In the genomic region with DNA sequence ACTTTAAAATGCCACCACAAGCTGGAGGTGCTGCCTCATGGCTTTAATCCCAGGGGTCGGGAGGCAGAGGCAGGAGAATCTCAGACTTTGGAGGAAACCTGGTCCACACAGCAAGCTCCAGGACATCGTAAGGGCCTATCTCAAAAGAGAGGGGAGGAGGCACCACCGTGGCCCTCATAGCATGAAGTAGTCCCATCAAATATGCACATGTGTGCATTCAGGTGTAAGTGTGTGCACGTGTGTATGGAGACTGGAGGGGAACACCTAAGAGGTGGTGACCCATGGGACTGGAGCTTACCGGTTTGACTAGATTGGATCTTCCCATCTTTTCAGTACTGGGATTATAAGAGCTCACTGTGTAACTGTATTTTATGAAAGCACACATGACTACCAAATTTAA, we compare ENCODE assay signal across 19 mouse cellular contexts. TPM values are rescaled to one million over a fixed set of nuclear protein-coding genes. Genes with fewer than 3 reads are reported as not detected.
DNase-seq lines count a peak whose midpoint lies in the region; ATAC-seq and TF ChIP-seq lines count a peak whose summit lies in the region.
"Had no signal": no experiment of that assay in that cellular context is flagged by ENCODE, and none has a peak within 500 bp of the region (broad histone marks: within the 10 kb centered on the region; RNA-seq: fewer than 3 reads in every experiment).

No protein-coding gene starts in this region.

- no peak for TF ChIP-seq CTCF in heart, postnatal 0 days (IDR thresholded peaks at IDR 0.05; ENCODE audit: low read depth)
- no peak for TF ChIP-seq CTCF in heart, adult 2 months (IDR thresholded peaks at IDR 0.05)
- TF ChIP-seq CTCF in layer of hippocampus, adult 2 months (conservative IDR thresholded peaks at IDR 0.05) = no peak

- WGBS in heart, postnatal 0 days = 90% methylated on average over 5 of the region's 5 CpGs
- 85% methylated on average over 5 of the region's 5 CpGs for WGBS in heart, adult 2 months
- 85% methylated on average over 5 of the region's 5 CpGs for WGBS in limb, embryonic 13.5 days

- no peak overlapping the region for H3K4me2 ChIP-seq in heart, postnatal 0 days (ENCODE audit: low read depth, low read length)
- no peak overlapping the region for H3K4me2 ChIP-seq in limb, embryonic 13.5 days (replicated peaks)
- H3K4me2 ChIP-seq: heart, embryonic 11.5 days; hindbrain, embryonic 15.5 days; liver, embryonic 15.5 days; midbrain, embryonic 13.5 days had no signal

- no peaks in the 10 kb centered on the region for H3K9me3 ChIP-seq in heart, postnatal 0 days (replicated peaks; ENCODE audit: control insufficient read depth, low read length)
- no peaks in the 10 kb centered on the region for H3K9me3 ChIP-seq in limb, embryonic 13.5 days
- H3K9me3 ChIP-seq: hindbrain, embryonic 15.5 days; liver, embryonic 15.5 days; midbrain, embryonic 13.5 days had no signal

- H3K9ac ChIP-seq in heart, postnatal 0 days (replicated peaks; ENCODE audit: low read depth, low read length) = no peak overlapping the region
- no peak overlapping the region for H3K9ac ChIP-seq in heart, adult 2 months (ENCODE audit: low read depth, low read length)
- no peak overlapping the region for H3K9ac ChIP-seq in limb, embryonic 13.5 days
- H3K9ac ChIP-seq: hindbrain, embryonic 15.5 days; liver, embryonic 15.5 days; midbrain, embryonic 13.5 days had no signal

- TF ChIP-seq POLR2A in heart, adult 2 months (IDR thresholded peaks at IDR 0.05; ENCODE audit: insufficient read depth, low read depth, low read length) = no peak

- H3K4me3 ChIP-seq in heart, postnatal 0 days (ENCODE audit: low read depth, low read length) = no peak overlapping the region
- H3K4me3 ChIP-seq in heart, adult 2 months = no peak overlapping the region
- no peak overlapping the region for H3K4me3 ChIP-seq in layer of hippocampus, adult 2 months
- H3K4me3 ChIP-seq in limb, embryonic 13.5 days = no peak overlapping the region
- H3K4me3 ChIP-seq: hindbrain, embryonic 15.5 days; liver, embryonic 15.5 days; midbrain, embryonic 13.5 days had no signal

- peaks cover 26% of the 10 kb centered on the region for H3K4me1 ChIP-seq in heart, postnatal 0 days (ENCODE audit: control insufficient read depth, insufficient read depth)
- H3K4me1 ChIP-seq in heart, adult 2 months (ENCODE audit: control insufficient read depth, insufficient read depth, low read length) = peaks cover 10% of the 10 kb centered on the region
- peaks cover 26% of the 10 kb centered on the region for H3K4me1 ChIP-seq in limb, embryonic 13.5 days
- H3K4me1 ChIP-seq: hindbrain, embryonic 15.5 days; midbrain, embryonic 13.5 days had no signal

- ATAC-seq in heart, postnatal 0 days (ENCODE audit: insufficient read depth, low read depth) = no peak
- no peak for ATAC-seq in limb, embryonic 13.5 days (ENCODE audit: low FRiP score, low read depth)
- no peak for ATAC-seq in monocyte, adult 5-6 weeks (replicated peaks; ENCODE audit: insufficient number of reproducible peaks, low FRiP score, low TSS enrichment, poor library complexity, severe bottlenecking)
- ATAC-seq: forebrain, embryonic 16.5 days; intestine, embryonic 16.5 days; midbrain, embryonic 13.5 days had no signal

- H3K79me2 ChIP-seq in heart, adult 2 months (replicated peaks; ENCODE audit: control insufficient read depth, insufficient read depth, low read length) = no peaks in the 10 kb centered on the region

- no peak for DNase-seq in heart, postnatal 0 days (ENCODE audit: low spot score)
- no peak for DNase-seq in heart, adult 2 months
- DNase-seq in layer of hippocampus, adult 2 months (ENCODE audit: low spot score in 2 of 2) = no peak
- DNase-seq in layer of hippocampus, adult 18-20 months (ENCODE audit: low spot score in 2 of 2) = no peak
- peak; percentile 12 for DNase-seq in adipocyte (ENCODE audit: low spot score)
- DNase-seq: cerebellum, adult 8-10 months; layer of hippocampus, postnatal 36 days; left cerebral cortex, postnatal 4 days; right cerebral cortex, postnatal 14 days; spleen, adult 18-20 months; thymus, adult 2 months had no signal

- H3K36me3 ChIP-seq in heart, postnatal 0 days (replicated peaks; ENCODE audit: control insufficient read depth, insufficient read depth, low read length) = peaks cover 7% of the 10 kb centered on the region; the same call in 1 of the 2 replicates
- H3K36me3 ChIP-seq in heart, adult 2 months (ENCODE audit: control insufficient read depth, insufficient read depth, low read length) = no peaks in the 10 kb centered on the region
- peaks cover 40% of the 10 kb centered on the region for H3K36me3 ChIP-seq in limb, embryonic 13.5 days
- H3K36me3 ChIP-seq: hindbrain, embryonic 15.5 days; liver, embryonic 15.5 days had no signal

- intact Hi-C loops in heart, adult 2 months (cut with DNase I) = no loop called here

- TF ChIP-seq EP300 in heart, postnatal 0 days (IDR thresholded peaks at IDR 0.05; ENCODE audit: low read depth) = no peak
- TF ChIP-seq EP300 in heart, adult 2 months (IDR thresholded peaks at IDR 0.05; ENCODE audit: insufficient read depth, low read depth, low read length) = no peak

- H3K27me3 ChIP-seq in heart, postnatal 0 days (ENCODE audit: control insufficient read depth, insufficient read depth, low read length) = no peaks in the 10 kb centered on the region
- no peaks in the 10 kb centered on the region for H3K27me3 ChIP-seq in heart, adult 2 months (ENCODE audit: control insufficient read depth, insufficient read depth, low read length)
- no peaks in the 10 kb centered on the region for H3K27me3 ChIP-seq in limb, embryonic 13.5 days
- H3K27me3 ChIP-seq: hindbrain, embryonic 15.5 days; liver, embryonic 15.5 days; midbrain, embryonic 13.5 days had no signal

- peak overlapping the region; percentile 66; the same call in 1 of the 2 replicates for H3K27ac ChIP-seq in heart, postnatal 0 days (ENCODE audit: low read depth)
- no peak overlapping the region for H3K27ac ChIP-seq in heart, adult 2 months
- peak overlapping the region; percentile 76 for H3K27ac ChIP-seq in layer of hippocampus, adult 2 months
- H3K27ac ChIP-seq in limb, embryonic 13.5 days = peak overlapping the region; percentile 48
- H3K27ac ChIP-seq: hindbrain, embryonic 15.5 days; liver, embryonic 15.5 days; midbrain, embryonic 13.5 days had no signal

RNA-seq across cellular contexts. Expression of a gene that starts 53.6 kb away (rescaled TPM):
- 2.6 and 8.7 TPM in 2 replicates for total RNA-seq in heart, postnatal 0 days (2014; rRNA removed; ENCODE audit: low replicate concordance)
- 1.4 and 2.3 TPM in 2 replicates for polyA plus RNA-seq in heart, postnatal 0 days (2015; fragmentation: Nextera tagmentation; extraction: Ambion mirVana)
- total RNA-seq in heart, adult 2 months (2021) = 1 to 10 TPM; 3.3 to 3.7 TPM
- 6.1 and 9.5 TPM in 2 replicates for polyA plus RNA-seq in heart, adult 2 months (2012; rRNA removed)
- total RNA-seq in layer of hippocampus, adult 2 months (2021) = under 1 TPM; 0.64 to 0.91 TPM
- total RNA-seq in layer of hippocampus, adult 18-20 months (2021) = 1 to 10 TPM in 1 of 2 experiments, under 1 TPM in 1; 0.72 to 1.1 TPM
- 0.81 and 1.4 TPM in 2 replicates for polyA plus RNA-seq in limb, embryonic 13.5 days (2015; fragmentation: Nextera tagmentation; extraction: Ambion mirVana)
- total RNA-seq in monocyte, adult 5-6 weeks (2017) = 11.8 to 27.8 TPM (median 18.2 TPM) in 3 replicates

RNA-seq across cellular contexts. Expression of a gene that starts 53.8 kb away (rescaled TPM):
- total RNA-seq in heart, postnatal 0 days (2014; rRNA removed; ENCODE audit: low replicate concordance) = 23.4 and 31.8 TPM in 2 replicates
- 16.3 and 20.4 TPM in 2 replicates for polyA plus RNA-seq in heart, postnatal 0 days (2015; fragmentation: Nextera tagmentation; extraction: Ambion mirVana)
- total RNA-seq in heart, adult 2 months (2021) = 10 to 100 TPM; 12.6 to 15.7 TPM
- 18.1 and 23.3 TPM in 2 replicates for polyA plus RNA-seq in heart, adult 2 months (2012; rRNA removed)
- 1 to 10 TPM; 6.6 to 8.4 TPM for total RNA-seq in layer of hippocampus, adult 2 months (2021)
- total RNA-seq in layer of hippocampus, adult 18-20 months (2021) = 10 to 100 TPM in 1 of 2 experiments, 1 to 10 TPM in 1; 5.9 to 10.6 TPM
- polyA plus RNA-seq in limb, embryonic 13.5 days (2015; fragmentation: Nextera tagmentation; extraction: Ambion mirVana) = 19.0 and 23.9 TPM in 2 replicates
- total RNA-seq in monocyte, adult 5-6 weeks (2017) = 81.0 to 99.7 TPM (median 93.0 TPM) in 3 replicates
